Mouse (Mus musculus): ENCODE data around the gene Kdm5b.

GRCm38 (mm10) chr1:134552396-134552795 is 7.6 kb upstream of the Kdm5b start:
- TF ChIP-seq CTCF (IDR thresholded peaks at IDR 0.05; ENCODE audit: borderline replicate concordance, extremely low read depth, insufficient read depth, insufficient read length) (no peak), POLR2A (IDR thresholded peaks at IDR 0.05; ENCODE audit: borderline replicate concordance, extremely low read depth, insufficient read depth, insufficient read length, poor library complexity, severe bottlenecking) (no peak)

Measured in brain, embryonic 14.5 days (tissue).